Mouse (Mus musculus) stomach, embryonic 16.5 days (tissue): ENCODE measurements around the gene Dst. TPM values are rescaled to one million over a fixed set of nuclear protein-coding genes. Genes with fewer than 3 reads are reported as not detected.

Experiments used
- ATAC-seq: fragments of 200-750 bp; cut with Nextera tagmentation; 2 replicates; pipeline ENCODE4 v1.8.0; 2017; ENCODE audit warnings: moderate number of reproducible peaks, moderate TSS enrichment; ENCODE audit not compliant: insufficient read depth, low FRiP score
- H3K27ac ChIP-seq: fragments of 300-500 bp; sonication (generic); 2 replicates; pipeline ENCODE4 v1.5.1; 2014; ENCODE audit warnings: low read length
- H3K27me3 ChIP-seq: fragments of 300-500 bp; sonication (generic); 2 replicates; pipeline ENCODE4 v1.6.1; 2014; ENCODE audit warnings: low read length, control low read depth, mixed read lengths; ENCODE audit not compliant: control insufficient read depth, insufficient read depth
- H3K36me3 ChIP-seq: fragments of 300-500 bp; sonication (generic); 2 replicates; pipeline ENCODE4 v1.6.1; 2014; ENCODE audit warnings: low read length; ENCODE audit not compliant: control insufficient read depth, insufficient read depth
- H3K4me1 ChIP-seq: fragments of 300-500 bp; sonication (generic); 2 replicates; pipeline ENCODE4 v1.6.1; 2014; ENCODE audit warnings: low read length, control low read depth, mixed read lengths; ENCODE audit not compliant: control insufficient read depth, insufficient read depth
- H3K4me2 ChIP-seq: fragments of 300-500 bp; sonication (generic); 2 replicates; pipeline ENCODE4 v1.6.1; 2014; ENCODE audit warnings: low read depth, low read length, mixed read lengths
- H3K4me3 ChIP-seq: fragments of 300-500 bp; sonication (generic); replicated peaks from 2 replicates; pipeline ENCODE4 v1.5.1; 2014; ENCODE audit warnings: mild to moderate bottlenecking, low read length
- H3K9ac ChIP-seq: fragments of 300-500 bp; sonication (generic); 2 replicates; pipeline ENCODE4 v1.6.1; 2014; ENCODE audit warnings: low read length
- H3K9me3 ChIP-seq: fragments of 300-500 bp; sonication (generic); replicated peaks from 2 replicates; pipeline ENCODE4 v1.6.1; 2016; ENCODE audit warnings: low read length, control low read depth; ENCODE audit not compliant: control insufficient read depth
- WGBS: fragments of 180-500 bp; shearing (Covaris S2); extraction: QIAGEN DNeasy Blood & Tissue Kit; methylation state at CpG from one replicate; pipeline ENCODE4 v1.1.7; 2014; 5-methylcytosine and 5-hydroxymethylcytosine counted together
- polyA plus RNA-seq: library from polyadenylated mRNA; unstranded; fragments of >200 nt; fragmentation: Nextera tagmentation; extraction: Ambion mirVana; gene quantifications from 2 replicates; pipeline ENCODE4 v1.2.1, GENCODE M21; 2015

The Dst gene
- polyA plus RNA-seq, 1 experiment from 2014 or later, result 27.8 TPM

DNA sequence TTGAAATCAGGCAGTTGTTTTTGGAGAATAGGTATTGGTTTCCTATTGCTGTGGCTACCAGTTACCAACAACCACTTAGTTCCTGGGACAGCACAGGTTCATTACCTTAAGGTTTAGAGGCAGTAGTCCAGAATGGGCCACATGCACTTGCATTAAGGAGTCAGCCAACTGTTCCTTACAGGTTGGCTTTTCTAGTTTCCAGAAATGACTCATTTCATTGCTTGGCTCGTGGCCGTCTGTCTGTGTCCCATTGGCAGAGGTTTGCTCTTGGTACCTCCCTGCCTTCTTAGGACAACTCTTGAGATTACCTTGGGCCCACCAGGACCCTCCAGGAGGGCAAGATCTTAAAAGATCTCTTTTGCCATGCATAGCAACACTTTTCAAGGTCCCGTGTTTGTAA lies 125.9 kb downstream of the Dst start:
- WGBS, result 83% methylated on average over 3 of the region's 3 CpGs
- no peak overlapping the region for H3K4me2 ChIP-seq
- ATAC-seq, result no peak
- H3K27me3 ChIP-seq, result no peaks in the 10 kb centered on the region
- no peaks in the 10 kb centered on the region for H3K9me3 ChIP-seq
- no peak overlapping the region for H3K27ac ChIP-seq
- no peaks in the 10 kb centered on the region for H3K4me1 ChIP-seq
- no peak overlapping the region for H3K9ac ChIP-seq
- no peak overlapping the region for H3K4me3 ChIP-seq
- H3K36me3 ChIP-seq, result no peaks in the 10 kb centered on the region

DNA sequence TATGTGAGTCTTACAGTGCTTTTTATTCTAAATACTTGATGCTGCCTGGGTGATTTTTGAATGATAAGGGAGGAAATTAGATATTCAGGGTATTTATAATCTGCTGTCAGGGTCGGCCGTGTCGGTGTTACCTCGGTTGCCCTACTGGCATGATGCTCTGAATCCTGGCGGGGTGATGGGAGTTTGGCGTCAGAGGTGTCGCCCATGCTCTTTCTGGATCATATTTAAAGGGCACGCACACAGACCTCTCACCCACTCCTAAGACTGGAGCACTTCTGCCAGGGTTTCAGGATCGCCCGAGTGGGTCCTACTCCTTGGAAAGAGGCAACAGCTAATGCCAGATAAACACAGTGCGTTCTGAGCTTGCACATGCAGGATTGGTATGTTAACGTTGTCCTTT lies 128.1 kb downstream of the Dst start:
- H3K9ac ChIP-seq, result no peak overlapping the region
- H3K27ac ChIP-seq, result no peak overlapping the region
- H3K27me3 ChIP-seq, result no peaks in the 10 kb centered on the region
- H3K9me3 ChIP-seq, result no peaks in the 10 kb centered on the region
- 72% methylated on average over 12 of the region's 12 CpGs for WGBS
- H3K36me3 ChIP-seq, result no peaks in the 10 kb centered on the region
- no peak overlapping the region for H3K4me2 ChIP-seq
- no peak overlapping the region for H3K4me3 ChIP-seq
- no peaks in the 10 kb centered on the region for H3K4me1 ChIP-seq
- ATAC-seq, result no peak

DNA sequence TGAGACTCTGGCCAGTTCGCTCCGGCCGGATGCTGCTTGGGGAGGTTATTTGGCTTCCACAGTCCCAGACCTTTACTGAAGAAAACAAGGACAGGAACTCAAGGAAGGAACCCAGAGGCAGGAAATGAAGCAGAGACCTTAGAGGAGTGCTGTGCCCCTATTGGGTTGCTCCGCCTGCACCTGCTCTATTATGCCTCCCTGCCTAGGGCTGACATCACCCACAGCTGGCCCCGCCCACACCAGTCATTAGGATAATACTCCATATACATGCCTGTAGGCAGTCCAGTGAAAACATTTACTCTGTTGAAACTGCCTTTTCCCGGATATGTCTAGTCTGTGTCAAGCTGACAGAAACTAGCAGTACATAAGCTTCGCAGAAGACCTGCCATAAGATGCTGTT lies 130.5 kb downstream of the Dst start:
- Histone ChIP-seq H3K36me3 (no peaks in the 10 kb centered on the region), H3K9ac (no peak overlapping the region), H3K4me2 (no peak overlapping the region), H3K4me1 (no peaks in the 10 kb centered on the region), H3K27me3 (no peaks in the 10 kb centered on the region), H3K27ac (no peak overlapping the region), H3K9me3 (no peaks in the 10 kb centered on the region), H3K4me3 (no peak overlapping the region)
- no peak for ATAC-seq
- WGBS, result 94% methylated on average over 7 of the region's 7 CpGs

DNA sequence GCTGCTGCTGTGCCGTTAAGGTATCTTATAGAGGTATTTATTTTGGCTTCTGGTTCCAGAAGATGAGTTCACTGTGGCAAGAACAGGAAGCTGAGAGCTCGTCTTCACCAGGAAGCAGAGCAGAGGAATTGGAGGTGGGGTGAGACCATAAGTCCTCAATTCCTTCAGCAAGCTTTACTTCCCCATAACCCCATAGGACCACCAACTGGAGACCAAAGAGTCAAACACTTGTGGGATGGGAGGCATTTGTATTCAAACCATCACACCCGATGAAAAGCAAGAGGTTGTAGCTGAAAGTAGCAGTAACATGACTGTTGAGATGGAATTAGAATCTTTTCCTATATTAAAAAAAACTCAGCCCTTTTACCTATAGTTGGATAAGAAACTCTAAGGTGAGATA lies 132.0 kb downstream of the Dst start:
- Histone ChIP-seq H3K4me3 (no peak overlapping the region), H3K4me2 (no peak overlapping the region), H3K27me3 (no peaks in the 10 kb centered on the region), H3K36me3 (no peaks in the 10 kb centered on the region), H3K9ac (no peak overlapping the region), H3K27ac (no peak overlapping the region), H3K9me3 (no peaks in the 10 kb centered on the region), H3K4me1 (no peaks in the 10 kb centered on the region)
- ATAC-seq, result no peak
- 67% methylated on average over 3 of the region's 3 CpGs for WGBS

DNA sequence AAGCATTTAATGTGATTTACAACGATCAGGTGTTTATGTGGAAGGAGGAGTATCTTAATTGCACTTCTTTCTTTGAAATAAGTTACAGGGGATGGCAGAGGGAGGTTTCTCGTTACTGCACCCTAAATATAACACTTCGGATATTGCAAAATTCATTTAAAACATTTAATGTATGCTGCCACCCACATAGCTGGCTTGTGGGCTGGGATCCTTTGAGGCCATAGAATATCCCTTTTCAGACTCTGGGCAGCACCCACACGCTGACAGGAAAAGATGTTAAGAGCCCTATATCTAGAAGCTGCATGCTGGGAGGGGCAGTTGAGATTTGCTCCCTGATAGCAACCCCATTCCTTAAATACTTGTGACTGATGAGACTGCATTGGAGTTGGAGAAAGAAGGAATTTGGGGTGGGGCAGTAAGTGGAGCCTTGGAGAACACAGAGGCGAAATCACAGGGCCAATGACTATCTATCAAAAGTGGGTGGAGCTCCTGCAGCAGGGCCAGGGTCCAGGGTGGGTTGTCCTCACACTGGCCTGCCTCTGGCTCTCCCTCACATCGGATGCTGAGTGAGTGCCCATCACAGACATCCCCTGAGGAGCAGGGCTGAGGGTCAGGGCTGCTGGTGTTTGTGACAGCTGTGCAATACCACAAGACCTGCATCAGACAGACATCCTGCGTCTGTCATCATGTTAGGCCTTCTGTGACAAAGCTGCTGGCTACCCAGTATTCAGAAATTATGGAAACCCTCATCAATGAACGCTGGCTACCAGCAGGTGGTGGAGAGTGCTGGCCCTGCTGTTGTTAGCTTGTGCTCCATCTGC lies 133.1 kb downstream of the Dst start:
- 32% methylated on average over 8 of the region's 8 CpGs for WGBS
- no peaks in the 10 kb centered on the region for H3K4me1 ChIP-seq

DNA sequence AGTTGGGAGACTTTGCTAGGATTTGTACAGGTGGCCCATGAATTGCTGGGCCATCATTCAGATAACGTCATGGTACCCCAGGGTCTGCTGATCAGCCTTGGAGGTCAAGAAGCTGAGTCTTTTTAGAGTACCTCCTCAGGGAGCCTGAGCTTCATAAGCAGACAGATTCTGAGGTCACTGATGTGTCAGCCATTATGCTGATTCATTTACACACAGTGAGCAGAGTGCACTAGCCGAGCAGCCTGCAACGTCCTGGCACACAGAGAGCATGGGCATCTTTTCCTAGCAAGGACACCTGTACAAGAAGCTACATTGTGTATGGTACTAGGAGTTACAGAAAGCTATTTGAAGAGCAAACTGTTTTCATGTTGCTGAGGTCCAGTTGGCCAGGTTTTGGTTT lies 134.3 kb downstream of the Dst start:
- Histone ChIP-seq H3K4me1 (no peaks in the 10 kb centered on the region), H3K4me2 (no peak overlapping the region), H3K27ac (no peak overlapping the region), H3K9me3 (no peaks in the 10 kb centered on the region), H3K27me3 (no peaks in the 10 kb centered on the region), H3K36me3 (no peaks in the 10 kb centered on the region), H3K4me3 (no peak overlapping the region), H3K9ac (no peak overlapping the region)
- no peak for ATAC-seq
- WGBS, result 48% methylated on average over 3 of the region's 3 CpGs

More for the DNA sequence above, 133.1 kb downstream of the Dst start:
- no peak overlapping the region for H3K4me2 ChIP-seq
- H3K27ac ChIP-seq, result no peak overlapping the region
- peak; percentile 60 for ATAC-seq
- H3K4me3 ChIP-seq, result no peak overlapping the region
- H3K27me3 ChIP-seq, result no peaks in the 10 kb centered on the region
- no peak overlapping the region for H3K9ac ChIP-seq
- no peaks in the 10 kb centered on the region for H3K36me3 ChIP-seq
- H3K9me3 ChIP-seq, result no peaks in the 10 kb centered on the region

DNA sequence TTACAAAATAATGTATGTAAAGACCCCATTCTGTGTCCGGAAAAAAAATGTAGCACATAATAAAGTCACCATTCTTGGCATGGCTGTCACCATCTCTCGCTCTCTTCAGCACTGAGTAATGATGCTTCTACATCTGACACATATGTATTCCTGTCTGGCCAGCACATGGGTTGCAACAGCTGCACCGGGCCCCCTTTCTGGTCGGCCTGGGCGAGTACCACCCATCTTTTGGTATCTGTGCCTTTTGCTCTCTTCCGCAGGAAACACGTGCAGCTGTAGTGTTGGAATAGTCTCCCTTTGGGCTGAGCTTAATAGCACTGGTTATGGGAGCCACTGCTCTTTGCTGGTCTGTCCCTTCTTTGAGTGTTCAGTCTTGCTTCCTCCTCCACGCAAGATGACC lies 135.3 kb downstream of the Dst start:
- no peak overlapping the region for H3K4me3 ChIP-seq
- no peak for ATAC-seq
- no peaks in the 10 kb centered on the region for H3K4me1 ChIP-seq
- no peak overlapping the region for H3K4me2 ChIP-seq
- 82% methylated on average over 8 of the region's 8 CpGs for WGBS
- no peaks in the 10 kb centered on the region for H3K27me3 ChIP-seq
- H3K9ac ChIP-seq, result no peak overlapping the region
- H3K27ac ChIP-seq, result no peak overlapping the region
- H3K36me3 ChIP-seq, result no peaks in the 10 kb centered on the region
- H3K9me3 ChIP-seq, result no peaks in the 10 kb centered on the region

DNA sequence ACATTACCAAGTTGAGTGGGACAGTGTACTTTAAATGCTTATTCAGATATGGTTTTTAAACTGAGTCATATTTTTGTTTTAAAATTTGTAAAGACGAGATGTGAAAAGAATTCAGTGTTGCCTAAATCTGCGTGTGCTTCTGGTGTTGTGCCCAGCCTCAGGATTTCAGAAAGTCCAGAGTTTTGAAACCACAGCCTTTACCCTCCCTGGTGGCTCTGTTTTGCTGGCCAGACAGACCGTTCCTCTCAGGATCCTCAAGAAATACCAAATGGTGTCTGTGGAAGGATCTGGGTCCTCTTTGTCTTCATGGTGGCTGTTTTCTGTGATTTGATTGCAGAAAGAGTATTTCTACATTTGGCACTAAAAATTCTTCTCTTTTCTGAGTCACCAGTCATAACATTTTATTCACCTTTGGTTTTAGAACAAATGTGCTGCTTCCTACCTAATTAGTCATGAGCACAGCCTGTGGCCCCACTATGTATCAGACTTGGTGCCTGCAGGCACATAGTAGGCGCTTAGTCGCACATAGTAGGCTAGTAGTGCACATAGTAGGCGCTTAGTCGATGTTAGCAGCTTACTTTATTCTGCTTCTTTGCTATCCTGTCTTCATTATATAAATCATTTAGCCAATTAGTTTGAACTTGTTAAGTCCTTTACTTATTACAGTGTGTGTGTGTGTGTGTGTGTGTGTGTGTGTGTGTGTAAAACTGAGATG lies 136.0 kb downstream of the Dst start:
- no peaks in the 10 kb centered on the region for H3K27me3 ChIP-seq
- WGBS, result 84% methylated on average over 7 of the region's 7 CpGs
- no peaks in the 10 kb centered on the region for H3K4me1 ChIP-seq
- H3K36me3 ChIP-seq, result no peaks in the 10 kb centered on the region
- no peak overlapping the region for H3K4me3 ChIP-seq
- no peak for ATAC-seq
- no peak overlapping the region for H3K9ac ChIP-seq
- H3K4me2 ChIP-seq, result no peak overlapping the region
- H3K27ac ChIP-seq, result no peak overlapping the region
- H3K9me3 ChIP-seq, result no peaks in the 10 kb centered on the region

DNA sequence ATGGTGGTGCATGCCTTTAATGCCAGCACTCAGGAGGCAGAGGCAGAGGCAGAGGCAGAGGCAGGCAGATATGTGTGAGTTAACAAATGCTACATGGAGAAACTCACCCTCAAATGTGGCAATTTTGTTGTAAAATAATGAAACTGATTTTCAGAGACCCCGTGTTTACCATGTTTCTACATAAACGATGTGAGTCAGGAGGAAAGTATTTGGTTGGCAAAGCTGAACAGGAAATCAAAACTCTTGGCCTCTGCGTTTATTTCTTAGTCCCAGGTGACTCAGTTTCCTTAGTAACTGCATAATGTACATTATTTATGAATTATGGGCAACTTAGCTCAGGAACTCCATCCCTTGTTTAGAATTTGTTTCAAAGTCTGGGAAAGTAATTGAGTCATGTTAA lies 136.7 kb downstream of the Dst start:
- 35% methylated on average over 3 of the region's 3 CpGs for WGBS
- no peak for ATAC-seq
- Histone ChIP-seq H3K27me3 (no peaks in the 10 kb centered on the region), H3K4me2 (no peak overlapping the region), H3K9ac (no peak overlapping the region), H3K4me3 (no peak overlapping the region), H3K9me3 (no peaks in the 10 kb centered on the region), H3K36me3 (no peaks in the 10 kb centered on the region), H3K27ac (no peak overlapping the region), H3K4me1 (no peaks in the 10 kb centered on the region)
